Mouse (Mus musculus): ENCODE measurements around the gene F2r.

GRCm38 (mm10) chr13:95563066-95563610 lies 55.1 kb downstream of the F2r start:
- TF ChIP-seq CTCF (IDR thresholded peaks at IDR 0.05; ENCODE audit: low read depth, low read length) (no peak), POLR2AphosphoS5 (IDR thresholded peaks at IDR 0.05; ENCODE audit: insufficient replicate concordance, low read depth, low read length) (no peak), GATA1 (IDR thresholded peaks at IDR 0.05; ENCODE audit: borderline replicate concordance, low read length) (no peak)
